Mouse (Mus musculus) limb, embryonic 10.5 days (tissue): ENCODE results near the gene Raet1e. TPM values are rescaled to one million over a fixed set of nuclear protein-coding genes. Genes with fewer than 3 reads are reported as not detected.
"Not testable (repeated sequence)": the region's sequence is repeated elsewhere in the genome, so short reads cannot be mapped to it uniquely, and the experiment has no call there.

Experiments
- DNase-seq: peaks from one replicate; pipeline ENCODE4 v3.0.0-alpha.2; 2017; ENCODE audit warnings: low spot score
- H3K27ac ChIP-seq: fragments of 300-500 bp; sonication (generic); 2 replicates; pipeline ENCODE4 v1.5.1; 2016; ENCODE audit warnings: mild to moderate bottlenecking
- H3K27me3 ChIP-seq: fragments of 300-500 bp; sonication (generic); 2 replicates; pipeline ENCODE4 v1.6.1; 2016; ENCODE audit warnings: low read depth, mild to moderate bottlenecking; ENCODE audit not compliant: poor library complexity, severe bottlenecking
- H3K36me3 ChIP-seq: fragments of 300-500 bp; sonication (generic); 2 replicates; pipeline ENCODE4 v1.6.1; 2016; ENCODE audit warnings: mild to moderate bottlenecking, moderate library complexity
- H3K4me1 ChIP-seq: fragments of 300-500 bp; sonication (generic); 2 replicates; pipeline ENCODE4 v1.6.1; 2016
- H3K4me3 ChIP-seq: fragments of 300-500 bp; sonication (generic); 2 replicates; pipeline ENCODE4 v1.5.1; 2016; ENCODE audit warnings: mild to moderate bottlenecking, moderate library complexity
- H3K9me3 ChIP-seq: fragments of 300-500 bp; sonication (generic); replicated peaks from 2 replicates; pipeline ENCODE4 v1.6.1; 2016; ENCODE audit warnings: mild to moderate bottlenecking
- WGBS: fragments of 180-500 bp; shearing (Covaris S2); methylation state at CpG from one replicate; pipeline ENCODE4 v1.1.7; 2016; 5-methylcytosine and 5-hydroxymethylcytosine counted together
- polyA plus RNA-seq: library from polyadenylated mRNA; unstranded; fragments of >200 nt; fragmentation: Nextera tagmentation; extraction: Ambion mirVana; gene quantifications from 2 replicates; pipeline ENCODE4 v1.2.1, GENCODE M21; 2016

Gene Raet1e
- polyA plus RNA-seq, 1 experiment from 2014 or later, result 12.8 TPM

DNA sequence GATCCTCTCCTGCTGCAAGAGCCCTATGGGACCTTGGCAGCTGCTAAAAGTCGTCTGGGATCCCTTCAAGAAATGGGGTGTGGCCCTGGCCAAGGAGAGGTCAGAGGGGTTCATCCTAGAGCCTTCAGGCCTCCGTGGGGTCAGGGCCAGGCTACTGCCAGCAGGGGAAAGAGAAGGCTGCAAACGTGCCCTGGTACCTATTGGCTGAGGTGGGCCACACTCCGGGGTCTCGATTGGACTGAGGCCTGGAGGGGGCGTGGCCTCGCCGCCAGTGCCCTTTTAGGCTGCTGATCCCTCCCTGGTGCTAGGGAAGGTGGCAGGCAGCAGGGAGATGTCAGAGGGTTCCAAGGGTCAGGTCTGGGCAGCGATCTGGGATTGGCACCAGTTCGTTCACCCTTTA, 222.9 kb downstream of the Raet1e start:
- not testable (repeated sequence) for H3K27ac ChIP-seq, H3K27me3 ChIP-seq, DNase-seq, H3K36me3 ChIP-seq, H3K4me1 ChIP-seq, H3K9me3 ChIP-seq, H3K4me3 ChIP-seq
- WGBS, result 6% methylated on average over 9 of the region's 10 CpGs

DNA sequence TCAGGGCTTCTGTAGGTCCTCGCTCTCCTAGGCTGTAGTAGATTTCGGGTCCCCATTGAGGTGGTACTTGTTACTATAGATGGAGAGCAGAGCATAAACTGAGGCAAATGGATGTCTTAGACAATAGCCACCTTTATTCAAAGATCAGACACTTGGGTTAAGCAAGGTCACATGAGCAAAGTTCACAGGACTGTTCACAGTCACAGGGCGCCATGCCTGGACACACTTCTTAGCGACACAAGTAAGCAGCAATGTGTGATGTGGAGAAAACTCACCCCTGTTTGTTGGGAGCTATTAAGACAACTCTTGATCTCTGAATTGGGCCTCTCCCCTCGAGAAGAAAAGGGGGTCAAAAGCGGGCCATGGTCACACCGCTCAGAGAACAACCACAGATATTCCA, 231.8 kb downstream of the Raet1e start:
- not testable (repeated sequence) for H3K4me3 ChIP-seq, H3K27ac ChIP-seq, H3K9me3 ChIP-seq, H3K27me3 ChIP-seq, H3K4me1 ChIP-seq, DNase-seq, H3K36me3 ChIP-seq
- 87% methylated on average over 7 of the region's 7 CpGs for WGBS

DNA sequence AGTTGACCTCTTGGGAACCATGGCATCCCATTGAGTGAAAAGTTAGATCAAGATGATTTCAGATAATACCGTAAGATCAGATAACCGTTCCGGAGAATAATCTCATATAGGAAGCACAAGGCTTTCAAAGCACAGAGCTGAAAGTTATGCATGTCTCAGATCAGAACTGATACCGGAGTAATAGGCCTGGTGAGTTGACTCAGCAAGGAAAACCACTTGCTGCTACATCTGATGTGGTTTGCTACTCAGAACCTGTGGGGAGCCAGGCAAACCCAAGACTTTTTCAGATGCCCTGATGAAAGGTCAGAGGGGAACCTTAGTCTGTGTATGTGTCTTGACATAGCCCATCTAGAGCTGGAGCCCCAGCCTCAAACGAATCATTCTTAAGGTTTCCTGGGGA, 233.2 kb downstream of the Raet1e start:
- not testable (repeated sequence) for DNase-seq, H3K27ac ChIP-seq, H3K4me1 ChIP-seq, H3K36me3 ChIP-seq, H3K4me3 ChIP-seq, H3K9me3 ChIP-seq, H3K27me3 ChIP-seq
- WGBS, result 97% methylated on average over 5 of the region's 5 CpGs

DNA sequence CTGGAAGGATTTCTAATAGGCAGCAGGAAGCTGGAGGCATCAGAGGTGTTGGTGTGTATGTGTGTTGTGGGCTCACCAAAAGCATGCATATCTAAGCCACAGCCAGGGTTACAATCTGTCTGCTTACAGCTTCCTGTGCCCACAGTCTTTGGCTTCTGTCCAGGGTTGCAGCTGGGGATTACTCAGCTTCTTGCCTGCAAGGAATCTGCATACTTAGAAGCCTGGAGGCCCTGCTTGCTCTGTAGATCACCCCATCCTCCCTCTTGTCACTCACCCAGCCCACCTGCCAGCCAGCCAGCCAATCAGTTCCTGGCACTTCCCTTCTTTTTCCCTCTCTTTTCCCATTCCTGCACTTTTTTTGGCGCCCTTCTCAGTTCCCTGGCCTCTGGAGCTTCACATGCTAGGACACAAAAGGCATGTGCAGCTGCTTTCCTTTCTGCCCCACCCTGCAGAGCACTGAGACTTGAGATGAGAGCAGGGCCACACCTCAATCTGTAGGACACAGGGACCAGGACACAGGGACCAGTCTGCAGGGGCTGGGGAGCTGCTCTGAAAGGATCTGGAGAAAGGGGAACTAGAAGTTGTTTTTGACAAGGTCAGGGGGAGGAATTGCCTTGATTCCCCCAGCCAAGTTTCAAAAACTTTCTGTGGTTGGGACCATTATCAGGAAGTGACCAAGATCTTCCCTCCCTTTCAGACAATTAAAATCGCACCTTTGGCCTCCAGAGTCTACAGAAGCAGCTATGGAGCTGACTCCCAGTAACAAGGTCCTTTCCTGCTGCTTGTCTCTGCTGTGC, 234.9 kb downstream of the Raet1e start:
- no CpG with 5 or more reads among the region's 2 CpGs for WGBS
- not testable (repeated sequence) for H3K36me3 ChIP-seq, H3K4me3 ChIP-seq, DNase-seq, H3K27ac ChIP-seq, H3K27me3 ChIP-seq, H3K9me3 ChIP-seq, H3K4me1 ChIP-seq

DNA sequence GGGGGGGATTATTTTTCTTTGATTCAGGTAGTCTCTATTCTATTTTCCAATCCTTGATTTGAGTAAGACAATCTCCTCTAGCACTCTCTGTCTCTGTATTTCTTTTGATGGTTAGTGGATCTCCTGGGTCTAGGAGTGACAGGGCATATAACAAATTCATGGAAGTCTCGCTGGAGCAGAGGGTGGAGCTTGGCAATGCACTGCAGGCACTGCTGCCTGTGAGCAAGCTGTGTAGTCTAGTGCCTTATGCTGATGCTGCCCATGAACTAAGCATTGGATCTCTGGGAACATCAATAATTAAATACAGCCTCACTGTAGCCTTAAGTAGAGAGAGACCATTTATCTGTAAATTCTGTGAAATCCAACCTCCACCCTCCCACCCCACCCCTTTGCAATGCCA, 238.3 kb downstream of the Raet1e start:
- H3K27ac ChIP-seq, H3K4me3 ChIP-seq, H3K4me1 ChIP-seq, H3K36me3 ChIP-seq, DNase-seq, H3K9me3 ChIP-seq, H3K27me3 ChIP-seq: not testable (repeated sequence)
- 33% methylated on average over 1 of the region's 1 CpGs for WGBS

DNA sequence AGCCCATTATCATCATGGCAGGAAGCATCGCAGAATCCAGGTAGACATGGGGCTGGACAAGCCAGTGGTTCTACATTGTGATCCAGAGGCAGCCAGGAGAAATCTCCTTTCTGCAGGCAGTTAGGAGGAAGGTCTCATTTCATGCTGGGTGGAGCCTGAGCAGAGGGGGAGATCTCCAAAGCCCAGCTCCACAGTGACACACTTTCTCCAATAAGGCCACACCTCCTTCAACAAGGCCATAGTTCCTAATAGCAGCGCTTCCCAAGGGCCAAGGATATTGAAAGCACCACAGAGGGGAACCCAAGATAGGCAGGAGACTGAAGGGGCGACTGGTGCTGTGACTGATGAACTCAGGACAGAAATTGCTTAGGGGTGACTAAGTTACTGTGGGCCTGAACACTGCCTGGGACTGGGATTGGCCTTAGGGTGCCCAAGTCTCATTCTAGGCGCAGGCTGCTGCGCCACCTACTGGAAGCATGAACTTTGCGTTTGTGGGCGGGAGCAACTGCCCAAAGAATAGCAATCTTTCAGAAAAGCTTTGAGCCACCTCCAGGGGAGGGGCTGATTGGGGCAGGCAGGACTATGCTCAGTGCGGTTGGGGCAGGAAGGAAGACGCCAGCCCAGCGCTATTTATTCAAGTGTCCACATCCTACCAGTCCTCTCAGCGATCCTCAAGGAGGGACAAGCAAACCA, 244.0 kb downstream of the Raet1e start:
- DNase-seq, result peak; percentile 67
- not testable (repeated sequence) for H3K4me1 ChIP-seq, H3K4me3 ChIP-seq, H3K27me3 ChIP-seq, H3K9me3 ChIP-seq, H3K36me3 ChIP-seq, H3K27ac ChIP-seq
- 1% methylated on average over 9 of the region's 11 CpGs for WGBS

DNA sequence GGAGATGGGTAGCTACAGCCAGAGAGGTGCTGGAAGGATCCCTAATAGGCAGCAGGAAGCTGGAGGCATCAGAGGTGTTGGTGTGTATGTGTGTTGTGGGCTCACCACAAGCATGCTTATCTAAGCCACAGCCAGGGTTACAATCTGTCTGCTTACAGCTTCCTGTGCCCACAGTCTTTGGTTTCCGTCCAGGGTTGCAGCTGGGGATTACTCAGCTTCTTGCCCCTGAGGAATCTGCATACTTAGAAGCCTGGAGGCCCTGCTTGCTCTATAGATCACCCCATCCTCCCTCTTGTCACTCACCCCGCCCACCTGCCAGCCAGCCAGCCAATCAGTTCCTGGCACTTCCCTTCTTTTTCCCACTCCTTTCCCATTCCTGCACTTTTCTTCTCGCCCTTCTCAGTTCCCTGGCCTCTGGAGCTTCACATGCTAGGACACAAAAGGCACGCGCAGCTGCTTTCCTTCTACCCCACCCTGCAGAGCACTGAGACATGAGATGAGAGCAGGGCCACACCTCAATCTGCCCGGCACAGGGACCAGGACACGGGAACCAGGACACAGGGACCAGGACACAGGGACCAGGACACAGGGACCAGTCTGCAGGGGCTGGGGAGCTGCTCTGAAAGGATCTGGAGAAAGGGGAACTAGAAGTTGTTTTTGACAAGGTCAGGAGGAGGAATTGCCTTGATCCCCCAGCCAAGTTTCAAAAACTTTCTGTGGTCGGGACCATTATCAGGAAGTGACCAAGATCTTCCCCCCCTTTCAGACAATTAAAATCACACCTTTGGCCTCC, 255.5 kb downstream of the Raet1e start:
- peak; percentile 19 for DNase-seq
- not testable (repeated sequence) for H3K27ac ChIP-seq, H3K4me3 ChIP-seq, H3K9me3 ChIP-seq, H3K4me1 ChIP-seq, H3K36me3 ChIP-seq, H3K27me3 ChIP-seq
- WGBS, result 0% methylated on average over 1 of the region's 8 CpGs

Other genes starting within 250 kb of the Raet1e start
- gene 4930444G20Rik, start 90.5 kb upstream of the Raet1e start, polyA plus RNA-seq, result not detected in 2 replicates
- 16.0 and 18.7 TPM in 2 replicates for gene E030030I06Rik, start 9.3 kb upstream of the Raet1e start, polyA plus RNA-seq
- gene H60b, start within 50 bp of the Raet1e start, polyA plus RNA-seq, result 0.35 TPM in 1 of 2 replicates, not detected in the other
- gene Raet1d, start 202.0 kb downstream of the Raet1e start, polyA plus RNA-seq, result 14.0 and 17.3 TPM in 2 replicates